ENCODE assay signal across 8 mouse cellular contexts in genomic region chr5:20952337-20952925, GRCm38 (mm10). TPM values are rescaled to one million over a fixed set of nuclear protein-coding genes. Genes with fewer than 3 reads are reported as not detected.
DNase-seq lines count a peak whose midpoint lies in the region; ATAC-seq and TF ChIP-seq lines count a peak whose summit lies in the region.

No protein-coding gene starts in this region.

- peak; percentile 33 for DNase-seq in kidney, postnatal 0 days (ENCODE audit: low spot score)
- DNase-seq in kidney, postnatal 4 days = no peak
- DNase-seq in ovary, postnatal 36 days (ENCODE audit: low spot score) = no peak
- no peak for DNase-seq in cerebellum, adult 8-10 months
- DNase-seq in embryo, embryonic 11 days = no peak

- peak overlapping the region; percentile 98 for H3K27ac ChIP-seq in kidney, postnatal 0 days
- no peak overlapping the region for H3K27ac ChIP-seq in cortical plate, adult 2 months (ENCODE audit: insufficient read depth, low read length)
- no peak overlapping the region for H3K27ac ChIP-seq in hindbrain, embryonic 16.5 days (ENCODE audit: low read depth, low read length)
- H3K27ac ChIP-seq in midbrain, embryonic 16.5 days (ENCODE audit: low read length) = peak overlapping the region; percentile 97

- H3K9me3 ChIP-seq in kidney, postnatal 0 days (replicated peaks; ENCODE audit: low read length) = no peaks in the 10 kb centered on the region
- no peaks in the 10 kb centered on the region; the same call in none of the 2 replicates for H3K9me3 ChIP-seq in hindbrain, embryonic 16.5 days (ENCODE audit: control insufficient read depth, low read length)
- no peaks in the 10 kb centered on the region; the same call in 1 of the 2 replicates for H3K9me3 ChIP-seq in midbrain, embryonic 16.5 days (replicated peaks; ENCODE audit: control insufficient read depth, low read length, poor library complexity, severe bottlenecking)

- H3K36me3 ChIP-seq in kidney, postnatal 0 days (ENCODE audit: insufficient read depth, low read length) = no peaks in the 10 kb centered on the region
- H3K36me3 ChIP-seq in hindbrain, embryonic 16.5 days (ENCODE audit: control insufficient read depth, insufficient read depth, low read length) = no peaks in the 10 kb centered on the region
- H3K36me3 ChIP-seq in midbrain, embryonic 16.5 days (ENCODE audit: control insufficient read depth, insufficient read depth, low read length) = no peaks in the 10 kb centered on the region

- TF ChIP-seq CTCF in kidney, postnatal 0 days (IDR thresholded peaks at IDR 0.05; ENCODE audit: low read depth) = no peak
- TF ChIP-seq CTCF in cortical plate, adult 2 months (IDR thresholded peaks at IDR 0.05; ENCODE audit: extremely low read depth, insufficient read depth, low read length) = no peak

- no peak for TF ChIP-seq POLR2A in cortical plate, adult 2 months (IDR thresholded peaks at IDR 0.05; ENCODE audit: extremely low read depth, insufficient read depth, low read length)

- WGBS in kidney, postnatal 0 days = 20% methylated on average over 9 of the region's 9 CpGs
- WGBS in hindbrain, embryonic 16.5 days = 23% methylated on average over 9 of the region's 9 CpGs
- WGBS in midbrain, embryonic 16.5 days = 23% methylated on average over 9 of the region's 9 CpGs

- 0 out of 2 replicates have a peak, but pooled peaks cover 5% of the 10 kb centered on the region for H3K4me1 ChIP-seq in kidney, postnatal 0 days (replicated peaks; ENCODE audit: insufficient read depth, low read length)
- peaks cover 3% of the 10 kb centered on the region; the same call in 1 of the 2 replicates for H3K4me1 ChIP-seq in cortical plate, adult 2 months (ENCODE audit: control insufficient read depth, insufficient read depth, low read length)
- H3K4me1 ChIP-seq in hindbrain, embryonic 16.5 days (ENCODE audit: control insufficient read depth, insufficient read depth, low read depth, low read length) = peaks cover 14% of the 10 kb centered on the region
- peaks cover 17% of the 10 kb centered on the region for H3K4me1 ChIP-seq in midbrain, embryonic 16.5 days (ENCODE audit: control insufficient read depth, insufficient read depth, low read length)

- no peaks in the 10 kb centered on the region for H3K27me3 ChIP-seq in kidney, postnatal 0 days (ENCODE audit: insufficient read depth, low read length)
- no peaks in the 10 kb centered on the region for H3K27me3 ChIP-seq in hindbrain, embryonic 16.5 days (replicated peaks; ENCODE audit: control insufficient read depth, insufficient read depth, low read length)
- no peaks in the 10 kb centered on the region for H3K27me3 ChIP-seq in midbrain, embryonic 16.5 days (ENCODE audit: control insufficient read depth, insufficient read depth, low read depth, low read length)

- ATAC-seq in kidney, postnatal 0 days (replicated peaks; ENCODE audit: low FRiP score, low read depth) = no peak
- ATAC-seq in hindbrain, embryonic 16.5 days = no peak
- no peak for ATAC-seq in midbrain, embryonic 16.5 days

- peak overlapping the region; percentile 53 for H3K4me2 ChIP-seq in kidney, postnatal 0 days (ENCODE audit: low read length)
- peak overlapping the region; percentile 63 for H3K4me2 ChIP-seq in hindbrain, embryonic 16.5 days (ENCODE audit: low read length)
- H3K4me2 ChIP-seq in midbrain, embryonic 16.5 days (ENCODE audit: low read length) = peak overlapping the region; percentile 59

- peak overlapping the region; percentile 57 for H3K9ac ChIP-seq in kidney, postnatal 0 days (ENCODE audit: low read depth, low read length)
- peak overlapping the region; percentile 95; the same call in 1 of the 2 replicates for H3K9ac ChIP-seq in hindbrain, embryonic 16.5 days (ENCODE audit: low read depth, low read length)
- H3K9ac ChIP-seq in midbrain, embryonic 16.5 days (ENCODE audit: low read depth, low read length) = peak overlapping the region; percentile 95

- peak overlapping the region; percentile 84 for H3K4me3 ChIP-seq in kidney, postnatal 0 days (replicated peaks; ENCODE audit: low read depth, low read length)
- H3K4me3 ChIP-seq in cortical plate, adult 2 months (ENCODE audit: insufficient read depth, low read length) = peak overlapping the region; percentile 92
- H3K4me3 ChIP-seq in hindbrain, embryonic 16.5 days (ENCODE audit: low read length) = peak overlapping the region; percentile 88
- peak overlapping the region; percentile 98 for H3K4me3 ChIP-seq in midbrain, embryonic 16.5 days (ENCODE audit: low read depth, low read length)

RNA-seq across cellular contexts. Expression of gene Rsbn1l, which starts 3.8 kb away (rescaled TPM):
- polyA plus RNA-seq in kidney, postnatal 0 days (2015; fragmentation: Nextera tagmentation; extraction: Ambion mirVana) = 5.5 and 6.4 TPM in 2 replicates
- 9.1 and 9.7 TPM in 2 replicates for polyA plus RNA-seq in cortical plate, adult 2 months (2012; rRNA removed)
- 3.0 and 3.5 TPM in 2 replicates for polyA plus RNA-seq in hindbrain, embryonic 16.5 days (2015; fragmentation: Nextera tagmentation; extraction: Ambion mirVana)
- 4.3 and 4.9 TPM in 2 replicates for polyA plus RNA-seq in midbrain, embryonic 16.5 days (2015; fragmentation: Nextera tagmentation; extraction: Ambion mirVana)

Comparison
In these comparisons a context has a peak if more than half of its experiments do, and no peak if none do; other contexts are left out.
1. H3K27ac ChIP-seq: peak in kidney, postnatal 0 days (single experiment) and midbrain, embryonic 16.5 days (single experiment); none in cortical plate, adult 2 months (single experiment) and hindbrain, embryonic 16.5 days (single experiment).
2. Peak in every context shown above with its lines, with median percentiles within 50 percentile points of each other: H3K4me2 ChIP-seq, H3K4me3 ChIP-seq and H3K9ac ChIP-seq.